Mouse (Mus musculus): ENCODE data around the gene Cnnm4.

The Cnnm4 gene

GRCm38 (mm10) chr1:36541844-36542243, 70.4 kb downstream of the Cnnm4 start:
- no peak for DNase-seq (ENCODE audit: low read depth, low spot score)

GRCm38 (mm10) chr1:36542925-36543324, 71.5 kb downstream of the Cnnm4 start:
- DNase-seq (ENCODE audit: low read depth, low spot score) = no peak

DNA sequence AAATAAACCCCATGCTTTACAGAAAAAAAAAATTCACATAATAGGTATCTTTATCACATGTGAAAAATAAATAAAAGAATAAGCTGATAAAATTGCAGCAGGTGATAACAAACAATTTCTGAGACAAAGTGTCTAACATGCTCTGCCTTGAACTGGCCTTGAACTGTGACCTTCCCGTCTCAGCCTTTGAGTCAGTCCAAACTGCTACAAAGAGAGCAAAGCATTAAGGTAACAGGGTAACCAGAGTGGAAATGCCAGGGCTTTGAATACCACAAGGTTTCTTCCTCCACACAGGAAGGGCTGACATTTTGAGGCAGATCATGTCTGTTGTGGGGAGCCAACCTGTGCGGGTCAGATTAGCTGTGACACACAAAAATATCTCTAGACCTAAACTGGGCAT, 74.0 kb downstream of the Cnnm4 start:
- no peak for DNase-seq (ENCODE audit: low read depth, low spot score)

GRCm38 (mm10) chr1:36545845-36546600, 74.6 kb downstream of the Cnnm4 start:
- DNase-seq (ENCODE audit: low read depth, low spot score) = no peak

- peak; percentile 96 for DNase-seq (ENCODE audit: low read depth, low spot score)
Measured at GRCm38 (mm10) chr1:36546888-36547471, 75.6 kb downstream of the Cnnm4 start, which contains the start of gene Ankrd39. TSS of gene Ankrd39 (minus strand) at chr1:36547445.

- no peak for DNase-seq (ENCODE audit: low read depth, low spot score)
Measured at GRCm38 (mm10) chr1:36547981-36548598, 76.7 kb downstream of the Cnnm4 start.

DNA sequence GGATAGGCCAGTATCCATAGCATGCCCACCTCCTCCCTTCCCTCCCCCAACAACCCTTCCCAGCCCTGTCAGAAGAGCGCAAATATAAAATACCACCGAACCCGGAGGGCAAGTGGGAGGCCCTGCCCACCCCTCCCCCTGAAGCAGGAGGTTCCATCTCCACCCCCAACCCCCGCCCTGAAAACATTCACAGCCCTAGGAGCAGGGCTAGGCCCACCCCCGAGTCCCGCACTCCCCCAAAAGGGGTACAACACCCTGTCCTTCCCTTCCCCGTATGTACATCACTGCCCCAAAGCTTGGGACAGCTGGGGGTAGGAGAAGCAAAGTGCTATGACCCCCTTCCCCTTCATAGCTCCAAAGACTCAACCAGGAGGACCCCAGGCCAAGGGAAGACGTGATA, 77.4 kb downstream of the Cnnm4 start:
- DNase-seq (ENCODE audit: low read depth, low spot score) = no peak

- no peak for DNase-seq (ENCODE audit: low read depth, low spot score)
Measured at GRCm38 (mm10) chr1:36549491-36549890, 78.1 kb downstream of the Cnnm4 start.

- DNase-seq (ENCODE audit: low read depth, low spot score) = no peak
Measured at GRCm38 (mm10) chr1:36550075-36550863, 78.8 kb downstream of the Cnnm4 start.

- no peak for DNase-seq (ENCODE audit: low read depth, low spot score)
Measured at GRCm38 (mm10) chr1:36551904-36552303, 80.5 kb downstream of the Cnnm4 start.

DNA sequence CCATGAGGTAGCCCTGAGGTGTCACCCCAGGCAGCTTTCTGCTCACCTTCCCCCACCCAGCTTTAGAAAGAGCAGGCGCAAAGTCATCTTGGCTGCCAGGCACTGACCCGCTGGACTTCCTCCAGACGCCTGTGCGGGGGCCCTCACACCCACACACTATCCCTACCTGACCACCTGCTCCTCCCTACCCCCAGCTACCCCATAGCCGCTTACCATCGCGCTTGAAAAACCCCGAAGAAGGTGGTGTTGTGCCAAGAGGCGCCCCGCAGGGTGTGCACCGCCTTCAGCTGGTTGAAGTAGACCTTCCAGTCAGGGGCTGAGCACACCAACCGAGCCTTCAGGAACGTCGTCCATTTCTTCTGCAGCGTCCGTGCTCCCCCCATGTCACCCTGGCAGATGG, 81.1 kb downstream of the Cnnm4 start:
- DNase-seq (ENCODE audit: low read depth, low spot score) = no peak

GRCm38 (mm10) chr1:36554633-36555399, 83.4 kb downstream of the Cnnm4 start:
- DNase-seq (ENCODE audit: low read depth, low spot score) = no peak

GRCm38 (mm10) chr1:36555798-36556395, 84.5 kb downstream of the Cnnm4 start:
- no peak for DNase-seq (ENCODE audit: low read depth, low spot score)

DNA sequence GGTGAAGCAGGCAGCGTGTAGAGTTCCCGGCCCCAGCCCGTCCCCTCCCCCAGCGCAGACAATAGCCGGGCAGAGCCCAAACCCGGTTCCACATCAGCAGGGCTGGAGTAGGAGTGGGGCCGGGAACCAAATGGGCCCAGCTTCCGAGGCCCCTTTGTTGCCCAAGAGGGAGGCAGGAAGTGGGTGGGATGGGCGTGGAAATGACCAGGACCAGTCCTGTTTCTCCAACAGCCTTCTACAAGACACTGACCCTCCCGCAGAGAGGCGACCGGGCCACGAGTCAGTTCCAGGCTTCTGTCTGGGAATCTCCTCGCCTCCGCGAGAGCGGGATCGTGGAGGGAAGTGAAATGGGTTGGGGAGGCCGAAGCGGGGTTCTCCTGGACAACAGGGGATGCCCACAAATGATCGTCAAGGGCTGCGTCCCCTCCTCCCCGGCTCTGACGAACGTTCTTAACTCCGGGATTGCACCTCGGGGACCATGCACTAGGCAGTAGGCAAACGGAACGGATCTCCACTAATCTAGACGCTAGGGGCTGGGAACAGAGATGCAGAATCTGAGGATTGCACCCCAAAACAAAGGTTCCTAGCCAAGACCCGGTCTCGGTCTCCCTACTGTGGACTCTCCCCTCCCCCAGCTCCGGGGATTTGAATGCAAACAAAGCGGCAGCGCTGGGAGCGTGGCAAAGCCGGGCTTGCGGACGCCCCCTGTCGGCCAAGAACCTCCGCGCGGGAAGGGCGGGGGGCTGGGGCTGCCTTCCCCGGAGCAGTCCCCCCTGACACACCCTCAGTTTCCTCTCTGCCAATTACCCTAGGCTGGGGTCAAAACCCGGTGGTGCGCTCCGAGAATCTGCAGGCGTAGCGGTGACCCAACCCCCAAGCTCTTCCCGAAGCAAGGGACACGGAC, 85.4 kb downstream of the Cnnm4 start:
- DNase-seq (ENCODE audit: low read depth, low spot score) = peak; percentile 83

GRCm38 (mm10) chr1:36557457-36558011, 86.1 kb downstream of the Cnnm4 start:
- DNase-seq (ENCODE audit: low read depth, low spot score) = no peak

Data from brain, embryonic 18.5 days (tissue).